Mouse (Mus musculus) liver, postnatal 0 days (tissue): Measurements from ENCODE around the gene Tmx2.

Experiments
- CTCF ChIP-seq: sonication (generic); IDR thresholded peaks from 2 replicates; pipeline ENCODE4 v1.5.1; 2016; ENCODE audit warnings: antibody characterized with exemption, low read depth
- EP300 ChIP-seq: IDR thresholded peaks from 2 replicates; pipeline ENCODE4 v1.6.1; 2016; ENCODE audit warnings: antibody characterized with exemption, low read depth, mild to moderate bottlenecking

- TF ChIP-seq CTCF, result no peak
- no peak for TF ChIP-seq EP300
Observed at GRCm38 (mm10) chr2:84703497-84703896, 24.6 kb upstream of the Tmx2 start.
